8 mouse cellular contexts compared by ENCODE assay signal in the genomic region with DNA sequence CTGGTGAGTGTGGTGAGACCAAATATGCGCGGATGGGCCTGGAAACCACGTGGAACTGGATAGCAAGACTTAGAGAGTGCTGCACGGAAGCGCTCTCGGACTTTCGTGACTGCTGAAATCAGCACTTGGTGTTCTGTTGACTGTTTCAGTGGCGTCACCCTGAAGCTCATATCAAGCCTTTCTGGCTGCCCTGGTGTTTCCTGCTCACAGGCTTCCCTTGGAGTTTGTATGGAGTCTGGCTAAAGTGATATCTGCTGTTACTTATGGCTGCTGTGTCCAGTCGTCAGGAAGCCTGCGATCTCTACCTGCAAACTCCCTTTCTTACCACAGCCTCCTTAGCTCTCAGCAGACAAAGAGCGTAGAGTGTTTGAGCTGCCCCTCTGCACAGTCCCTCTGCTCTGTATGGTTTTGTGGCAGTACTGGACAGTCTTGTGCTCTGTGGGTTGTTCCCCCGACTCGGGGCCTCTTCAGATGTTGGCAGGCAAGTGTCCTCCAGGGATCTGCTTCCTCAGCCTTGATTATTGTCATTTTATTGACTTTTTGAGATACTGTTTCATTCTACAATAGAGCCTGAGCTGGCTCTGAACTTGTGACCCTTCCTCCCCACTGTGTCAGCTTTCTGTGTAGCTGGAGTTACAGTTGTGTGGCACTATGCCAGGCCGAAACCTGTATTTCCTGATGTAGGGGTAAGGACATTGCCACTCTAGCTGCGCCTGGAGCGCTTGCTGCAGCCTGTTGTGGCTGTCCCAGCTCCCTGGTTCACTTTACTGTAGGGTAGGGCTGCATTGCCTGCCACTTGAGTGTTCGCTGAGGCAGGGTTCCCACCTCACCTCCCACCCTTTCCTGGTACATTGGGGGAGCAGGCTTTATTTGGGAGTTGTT. TPM values are rescaled to one million over a fixed set of nuclear protein-coding genes. Genes with fewer than 3 reads are reported as not detected.
DNase-seq lines count a peak whose midpoint lies in the region; ATAC-seq and TF ChIP-seq lines count a peak whose summit lies in the region.

No protein-coding gene starts in this region.

- 0 out of 2 replicates have a peak overlapping the region, but pooled peaks have one; percentile 35 for H3K27ac ChIP-seq in embryonic facial prominence, embryonic 10.5 days (replicated peaks)
- H3K27ac ChIP-seq in lung, postnatal 0 days (ENCODE audit: low read length) = peak overlapping the region; percentile 47; the same call in 1 of the 2 replicates

- no peaks in the 10 kb centered on the region for H3K27me3 ChIP-seq in embryonic facial prominence, embryonic 10.5 days (replicated peaks; ENCODE audit: low read depth, poor library complexity, severe bottlenecking)
- H3K27me3 ChIP-seq in lung, postnatal 0 days (replicated peaks; ENCODE audit: insufficient read depth, low read length) = no peaks in the 10 kb centered on the region

- 86% methylated on average over 17 of the region's 17 CpGs for WGBS in embryonic facial prominence, embryonic 10.5 days
- WGBS in lung, postnatal 0 days = 41% methylated on average over 17 of the region's 17 CpGs

- peak; percentile 70 for ATAC-seq in lung, postnatal 0 days

- peaks cover 15% of the 10 kb centered on the region; the same call in 1 of the 2 replicates for H3K36me3 ChIP-seq in embryonic facial prominence, embryonic 10.5 days (replicated peaks)
- no peaks in the 10 kb centered on the region for H3K36me3 ChIP-seq in lung, postnatal 0 days (ENCODE audit: insufficient read depth, low read length)

- H3K9me3 ChIP-seq in embryonic facial prominence, embryonic 10.5 days = no peaks in the 10 kb centered on the region
- H3K9me3 ChIP-seq in lung, postnatal 0 days (ENCODE audit: low read length) = no peaks in the 10 kb centered on the region

- TF ChIP-seq EP300 in lung, postnatal 0 days (IDR thresholded peaks at IDR 0.05) = no peak

- peaks cover 41% of the 10 kb centered on the region for H3K4me1 ChIP-seq in embryonic facial prominence, embryonic 10.5 days
- H3K4me1 ChIP-seq in lung, postnatal 0 days (ENCODE audit: insufficient read depth, low read depth, low read length) = peaks cover 13% of the 10 kb centered on the region; the same call in 1 of the 2 replicates

- no peak overlapping the region for H3K9ac ChIP-seq in lung, postnatal 0 days (replicated peaks; ENCODE audit: low read depth)

- H3K4me3 ChIP-seq in embryonic facial prominence, embryonic 10.5 days = no peak overlapping the region
- no peak overlapping the region for H3K4me3 ChIP-seq in lung, postnatal 0 days (ENCODE audit: low read depth, low read length)

- DNase-seq in adipocyte (ENCODE audit: low spot score) = peak; percentile 61
- DNase-seq in embryonic facial prominence, embryonic 10.5 days (ENCODE audit: low spot score) = no peak
- DNase-seq in kidney, adult 9 months = peak; percentile 45
- DNase-seq in lung, postnatal 0 days (ENCODE audit: low spot score) = peak; percentile 77
- DNase-seq in frontal cortex, postnatal 14 days (ENCODE audit: low spot score in 2 of 2) = no peak
- DNase-seq in thymus, postnatal 10 days (ENCODE audit: low spot score in 2 of 2) = no peak
- no peak for DNase-seq in B cell, adult 2 months
- DNase-seq in embryo, embryonic 9.5 days (ENCODE audit: extremely low spot score) = no peak

- no peak overlapping the region for H3K4me2 ChIP-seq in lung, postnatal 0 days (replicated peaks; ENCODE audit: low read depth, low read length)

- TF ChIP-seq CTCF in lung, postnatal 0 days (IDR thresholded peaks at IDR 0.05) = no peak

RNA-seq across cellular contexts. Expression of a gene that starts 46.9 kb away (rescaled TPM):
- polyA plus RNA-seq in embryonic facial prominence, embryonic 10.5 days (2016; fragmentation: Nextera tagmentation; extraction: Ambion mirVana) = 50.3 and 55.1 TPM in 2 replicates
- 31.6 and 33.2 TPM in 2 replicates for polyA plus RNA-seq in lung, postnatal 0 days (2015; fragmentation: Nextera tagmentation; extraction: Ambion mirVana)

Comparison
In these comparisons a context has a peak if more than half of its experiments do, and no peak if none do; other contexts are left out.
1. DNase-seq: peak in adipocyte (single experiment), kidney, adult 9 months (single experiment) and lung, postnatal 0 days (single experiment); none in embryonic facial prominence, embryonic 10.5 days (single experiment), frontal cortex, postnatal 14 days (0 of 2), thymus, postnatal 10 days (0 of 2), B cell, adult 2 months (0 of 2) and embryo, embryonic 9.5 days (single experiment).